Mouse (Mus musculus) left cerebral cortex, postnatal 36 days (tissue): ENCODE measurements around the gene Il12rb2. TPM values are rescaled to one million over a fixed set of nuclear protein-coding genes. Genes with fewer than 3 reads are reported as not detected.

Source experiments
- DNase-seq, 2 experiments: peaks; one replicate each; pipeline ENCODE4 v3.0.0; 2021 to 2022; ENCODE audit warnings: low spot score in 2 of 2, mixed read lengths in 1 of 2
- intact Hi-C: fragments of 180-260 bp; cut with DNase I; formaldehyde crosslinking; loops from one replicate; pipeline ENCODE4 v1.15.1; 2025
- total RNA-seq, 2 experiments: library from RNA; stranded (reverse); gene quantifications; 2 replicates each; pipeline ENCODE4 v1.2.3; 2021

Gene Il12rb2
- under 1 TPM; 0.18 to 0.35 TPM for total RNA-seq

GRCm38 (mm10) chr6:67375982-67376391, at the start of gene Il12rb2:
Gene Il12rb2, minus strand, starts transcription at chr6:67376188.
- intact Hi-C loops = no loop called here
- DNase-seq = peak in 1 of 2 experiments; percentile 4

DNA sequence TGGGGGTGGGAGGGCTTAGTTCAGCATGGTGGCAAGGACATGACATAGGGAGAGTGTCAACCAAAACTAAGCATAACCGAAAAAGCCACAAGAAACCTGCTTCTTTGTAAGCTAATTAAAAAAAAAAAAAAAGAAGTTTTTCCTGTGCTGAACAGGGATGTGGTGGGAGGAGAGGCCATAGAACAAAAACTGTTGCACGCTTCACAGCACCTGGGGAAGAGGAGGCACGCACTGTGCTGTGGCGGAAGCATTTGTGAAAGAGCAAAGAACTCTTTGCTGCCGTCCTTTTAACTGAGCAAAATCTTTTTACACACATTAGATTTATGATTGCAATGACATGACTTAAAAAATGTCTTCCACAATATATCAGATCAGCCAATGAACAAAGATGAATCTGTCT, 45.8 kb upstream of the Il12rb2 start:
- intact Hi-C loops = no loop called here
- no peak for DNase-seq

DNA sequence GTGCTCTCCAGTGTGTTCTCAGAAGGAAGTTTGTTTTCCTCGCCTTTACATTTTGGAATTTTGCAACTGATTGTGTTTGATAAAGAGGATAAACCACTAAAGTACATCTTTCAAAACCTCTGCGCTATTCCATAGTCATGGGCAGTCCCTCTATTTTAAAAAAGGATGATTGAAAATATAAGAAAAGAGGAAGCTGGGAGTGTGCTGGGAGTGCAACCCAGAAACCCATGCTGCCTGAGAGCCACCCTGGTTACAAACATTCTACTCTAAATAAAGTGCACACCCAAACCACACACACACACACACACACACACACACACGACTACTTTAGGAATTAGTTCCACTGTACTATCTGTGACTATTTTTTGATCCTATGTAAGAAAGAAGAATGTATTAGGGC, 40.6 kb upstream of the Il12rb2 start:
- no peak for DNase-seq
- intact Hi-C loops = no loop called here

DNA sequence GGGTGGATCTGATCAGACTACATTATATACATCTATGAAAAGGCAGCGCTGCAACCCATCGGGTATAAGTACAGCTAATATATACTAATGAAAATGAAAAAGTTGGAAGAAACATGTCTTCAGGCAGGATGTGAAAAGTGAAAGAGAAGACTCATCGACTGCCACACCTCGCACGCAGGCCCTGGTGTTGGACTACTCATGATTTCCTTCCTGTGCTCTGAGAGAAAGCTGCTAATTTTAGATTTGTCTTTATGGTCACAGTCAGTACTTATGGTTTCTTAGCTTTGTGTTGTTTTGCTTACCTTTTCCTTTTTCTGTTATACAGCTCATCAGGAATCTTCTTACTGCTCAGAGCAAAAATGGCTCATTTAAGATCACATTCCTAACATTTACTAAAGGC, 39.3 kb upstream of the Il12rb2 start:
- intact Hi-C loops = no loop called here
- no peak for DNase-seq

GRCm38 (mm10) chr6:67413378-67413777, 37.4 kb upstream of the Il12rb2 start:
- intact Hi-C loops = no loop called here

DNA sequence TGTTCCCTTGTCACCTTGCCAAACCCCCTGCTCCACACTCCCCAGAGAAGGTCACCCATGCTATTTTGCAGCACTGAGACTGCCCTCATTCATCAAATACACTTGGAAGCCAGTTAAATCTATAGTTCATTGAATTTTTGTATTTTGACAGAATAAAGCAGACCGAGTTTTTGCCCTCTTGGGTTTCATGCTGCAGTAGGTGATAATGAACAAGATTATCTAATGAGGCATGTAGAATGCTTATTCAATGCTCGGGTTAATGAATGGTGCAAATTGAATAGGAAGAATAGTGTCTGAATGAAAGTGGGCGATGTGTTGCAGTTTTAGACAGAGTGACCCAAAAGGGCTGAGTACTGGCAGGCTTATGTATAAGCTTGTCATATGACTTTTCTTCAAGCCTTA, 29.3 kb upstream of the Il12rb2 start:
- intact Hi-C loops = no loop called here
- no peak for DNase-seq

More at GRCm38 (mm10) chr6:67413378-67413777, 37.4 kb upstream of the Il12rb2 start:
- no peak for DNase-seq

DNA sequence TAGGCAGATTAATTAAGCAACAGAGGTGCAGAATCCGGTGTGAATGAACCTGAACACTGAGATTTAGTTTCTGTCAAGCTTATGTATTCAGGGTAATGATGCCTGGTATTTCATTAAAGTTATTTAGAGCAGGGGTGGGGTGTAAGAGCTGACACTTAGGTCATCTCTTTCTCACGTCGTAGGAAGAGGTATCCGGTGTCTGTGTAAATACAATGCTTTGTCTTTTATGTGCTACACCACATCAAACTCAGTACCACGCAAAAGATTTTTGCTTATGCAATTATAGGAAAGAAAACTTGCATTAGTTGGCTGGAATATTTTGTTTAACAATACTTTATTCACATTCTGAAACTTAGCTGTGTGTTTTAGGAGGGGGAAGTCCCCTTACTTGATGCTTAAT, 23.6 kb upstream of the Il12rb2 start:
- intact Hi-C loops = no loop called here
- no peak for DNase-seq

DNA sequence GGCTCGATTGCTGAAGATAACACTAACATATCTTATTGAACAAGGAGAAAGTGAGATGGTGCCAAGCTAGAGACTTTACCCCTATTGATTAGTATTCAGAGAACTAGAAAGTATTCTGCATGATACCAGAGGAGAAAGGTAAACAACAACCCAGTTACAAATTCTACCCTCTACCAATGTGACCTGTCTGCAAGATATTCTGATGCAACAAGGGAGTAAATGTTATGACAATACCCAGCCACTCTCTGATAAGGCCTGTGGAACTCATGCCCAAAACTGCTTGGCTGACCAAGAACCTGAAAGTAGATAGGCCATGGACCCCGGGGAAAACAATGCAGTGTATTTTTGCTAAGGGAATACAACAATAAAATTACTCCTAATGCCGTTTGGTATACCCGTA, 10.2 kb downstream of the Il12rb2 start:
- intact Hi-C loops = no loop called here
- DNase-seq = no peak

GRCm38 (mm10) chr6:67348065-67348464, 27.9 kb downstream of the Il12rb2 start:
- intact Hi-C loops = no loop called here

DNA sequence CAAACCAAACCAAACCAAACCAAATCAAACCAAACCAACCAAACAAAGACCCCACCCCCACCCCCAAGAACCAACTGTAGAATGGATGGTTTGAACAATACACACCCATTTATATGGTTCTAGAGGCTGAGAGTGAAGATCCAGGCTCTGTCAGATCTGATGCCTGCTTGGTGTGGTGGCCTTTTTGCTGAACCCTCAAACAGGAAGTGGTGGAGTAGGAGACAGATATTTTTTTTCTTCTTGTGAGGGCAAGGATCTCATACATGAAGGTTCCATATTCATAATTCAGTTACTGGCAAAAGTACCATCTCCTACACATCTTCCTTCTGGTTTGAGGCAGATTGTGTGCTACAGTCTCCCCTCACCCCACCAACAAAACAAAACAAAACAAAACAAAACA, 36.5 kb downstream of the Il12rb2 start:
- intact Hi-C loops = no loop called here

More at GRCm38 (mm10) chr6:67348065-67348464, 27.9 kb downstream of the Il12rb2 start:
- no peak for DNase-seq

DNA sequence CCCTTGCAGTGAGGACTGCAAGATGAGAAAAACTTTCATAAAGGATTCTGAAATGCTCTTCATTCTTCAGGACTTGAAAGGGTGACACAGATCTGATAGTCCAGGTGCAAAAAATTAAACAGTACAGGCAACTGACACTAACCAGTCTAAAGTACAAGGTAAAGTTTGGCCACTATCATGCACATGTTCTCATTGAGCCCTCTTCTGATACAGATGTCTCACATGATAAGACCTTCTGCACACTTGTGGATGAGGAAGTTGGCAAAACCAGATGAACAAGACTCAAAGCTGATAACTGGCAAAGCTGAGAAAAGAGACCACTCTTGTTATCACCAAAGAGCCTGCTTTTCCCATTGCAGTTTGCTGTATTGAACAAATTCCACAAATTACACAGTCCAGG, 38.0 kb downstream of the Il12rb2 start:
- intact Hi-C loops = no loop called here
- DNase-seq = no peak

More for the DNA sequence above, 36.5 kb downstream of the Il12rb2 start:
- DNase-seq = no peak

DNA sequence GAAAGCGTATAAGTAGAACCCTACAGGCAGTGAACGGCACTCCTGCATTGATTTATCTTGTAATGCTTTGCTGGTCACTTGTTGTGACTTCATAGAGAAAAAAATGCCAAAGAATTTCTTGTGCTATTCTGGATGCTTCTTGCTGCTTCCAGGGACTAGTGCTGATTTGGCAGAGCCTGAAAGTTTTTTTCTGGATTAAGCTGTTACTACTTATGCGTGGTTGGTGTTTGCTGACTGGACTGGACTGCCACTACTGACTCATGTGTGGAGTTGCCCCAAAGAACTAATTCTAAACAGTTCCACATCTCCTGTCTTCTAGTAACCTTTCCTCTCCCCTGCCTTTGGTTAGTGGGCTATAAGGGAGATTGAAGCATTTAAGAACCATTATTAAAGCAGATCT, 52.2 kb downstream of the Il12rb2 start:
- intact Hi-C loops = no loop called here
- DNase-seq = no peak

- intact Hi-C loops = loop anchor here (2.0 to 5.0 kb wide), 2 partner anchors 148 to 356 kb away; no protein-coding TSS in a partner anchor
- peak; percentile 57 to 58 for DNase-seq
These were observed 57.5 kb downstream of the Il12rb2 start for GRCm38 (mm10) chr6:67318451-67318850.

DNA sequence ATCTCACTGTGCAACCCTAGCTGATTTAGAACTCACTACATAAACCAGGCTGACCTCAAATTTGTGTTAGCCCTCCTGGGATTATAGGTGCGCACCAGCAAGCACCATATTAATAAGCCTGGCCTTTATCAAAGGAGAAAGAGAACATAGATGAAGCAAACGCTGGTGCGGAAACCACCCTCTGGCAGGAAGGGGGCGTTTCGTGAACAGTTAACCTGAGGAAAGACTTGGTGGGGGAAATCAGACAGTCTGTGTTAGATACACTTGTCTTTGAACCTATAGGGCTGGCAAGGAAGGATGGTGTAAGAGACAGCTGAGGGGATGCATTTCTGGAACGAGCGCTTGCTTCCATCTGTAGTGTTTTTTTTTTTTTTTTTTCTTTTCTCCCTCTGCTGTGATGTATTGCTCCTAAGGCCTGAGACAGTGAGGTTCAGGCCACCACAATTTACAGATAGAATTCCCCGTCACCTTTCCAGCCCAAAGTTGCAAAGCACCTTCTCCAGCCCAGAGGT, 58.1 kb downstream of the Il12rb2 start:
- DNase-seq = no peak
- intact Hi-C loops = loop anchor here (2.0 to 5.0 kb wide), 2 partner anchors 147 to 356 kb away; no protein-coding TSS in a partner anchor

DNA sequence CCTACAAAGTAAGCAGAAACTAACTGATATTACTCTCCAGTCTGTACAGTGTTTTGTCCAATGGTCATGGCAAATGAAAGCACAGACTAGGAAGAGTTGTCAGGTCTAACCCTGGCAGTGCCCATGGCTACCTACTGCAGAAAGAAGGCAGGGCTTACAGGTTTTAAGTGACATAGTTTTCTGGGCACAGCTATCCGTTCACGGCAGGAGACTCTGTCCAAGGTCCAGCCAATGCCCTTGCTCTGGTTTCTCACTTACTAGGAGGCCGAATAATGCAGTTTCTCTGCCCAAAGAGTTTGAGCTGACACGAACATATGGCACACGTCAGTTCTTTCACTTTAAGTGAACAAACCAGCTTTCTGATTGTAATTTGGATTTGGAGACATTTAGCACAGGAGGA, 58.9 kb downstream of the Il12rb2 start:
- intact Hi-C loops = loop anchor here (5.0 kb wide), 1 partner anchor 355 kb away; no protein-coding TSS in a partner anchor
- no peak for DNase-seq

- DNase-seq = no peak
- intact Hi-C loops = loop anchor here (5.0 kb wide), 1 partner anchor 352 kb away; no protein-coding TSS in a partner anchor
These were observed 61.3 kb downstream of the Il12rb2 start for GRCm38 (mm10) chr6:67314697-67315096.

DNA sequence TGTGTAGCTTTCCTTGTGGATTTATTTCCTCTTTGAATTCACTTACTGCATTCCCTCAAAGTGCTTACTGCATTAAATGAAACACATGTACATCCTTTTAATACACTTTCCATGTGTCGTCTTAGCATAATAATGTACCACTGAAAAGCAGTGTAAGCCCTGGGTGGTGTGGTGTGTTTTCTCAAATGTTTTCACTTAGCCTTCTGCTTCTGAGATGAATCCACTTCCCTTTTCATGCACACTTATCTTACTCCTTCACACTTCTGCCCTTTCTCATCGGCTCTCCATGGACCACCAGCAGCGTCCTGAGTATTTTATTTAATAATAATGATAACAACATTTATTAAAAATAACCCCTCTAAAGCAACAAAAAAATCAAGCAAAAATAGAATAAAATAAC, 66.2 kb downstream of the Il12rb2 start:
- intact Hi-C loops = loop anchor here (10.0 kb wide), 1 partner anchor 115 kb away; no protein-coding TSS in a partner anchor
- no peak for DNase-seq

GRCm38 (mm10) chr6:67308994-67309393, 67.0 kb downstream of the Il12rb2 start:
- intact Hi-C loops = loop anchor here (10.0 kb wide), 1 partner anchor 114 kb away; no protein-coding TSS in a partner anchor
- no peak for DNase-seq

DNA sequence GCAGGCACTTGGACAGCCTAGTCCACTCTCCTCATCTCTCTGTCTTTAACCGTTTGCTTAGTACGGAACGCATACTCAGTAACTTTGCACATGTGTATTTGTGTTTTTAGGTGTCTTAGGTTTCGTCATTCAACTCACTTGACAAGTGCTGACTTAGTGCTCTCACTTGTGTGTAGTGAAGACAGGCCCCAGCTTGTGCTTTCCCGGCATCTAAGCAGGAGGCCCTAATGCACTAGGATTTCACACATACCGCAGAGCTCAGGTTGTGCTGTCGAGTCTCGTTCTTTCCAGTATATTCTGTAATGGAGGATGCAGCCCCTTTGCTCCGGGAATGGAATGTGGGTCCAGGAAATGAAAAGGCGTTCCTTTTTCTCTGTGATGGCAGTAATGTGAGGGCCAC, 72.8 kb downstream of the Il12rb2 start:
- intact Hi-C loops = loop anchor here (10.0 kb wide), 1 partner anchor 108 kb away; no protein-coding TSS in a partner anchor
- no peak for DNase-seq

- DNase-seq = no peak
- intact Hi-C loops = loop anchor here (10.0 kb wide), 1 partner anchor 108 kb away; no protein-coding TSS in a partner anchor
These were observed 73.5 kb downstream of the Il12rb2 start for GRCm38 (mm10) chr6:67302471-67302870.

DNA sequence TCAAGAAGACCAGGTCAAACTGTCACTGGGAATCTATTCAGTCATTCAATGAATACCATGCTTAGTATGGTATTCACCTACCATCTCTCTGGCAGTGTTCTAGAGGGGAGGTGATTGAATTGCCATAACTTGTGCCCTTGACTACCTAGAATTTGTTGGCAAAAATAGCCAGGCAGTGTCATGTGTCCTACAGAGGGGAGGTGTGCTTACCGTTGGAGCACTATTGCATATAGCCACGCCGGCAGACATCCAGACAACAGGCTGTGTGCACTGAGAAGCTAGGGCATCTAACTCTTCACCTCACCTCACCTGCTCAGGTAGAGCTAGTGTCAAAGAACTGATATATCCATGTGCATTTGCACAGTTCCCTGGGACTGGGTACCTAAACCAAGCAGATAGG, 74.8 kb downstream of the Il12rb2 start:
- DNase-seq = no peak
- intact Hi-C loops = loop anchor here (10.0 kb wide), 1 partner anchor 106 kb away; no protein-coding TSS in a partner anchor
